In genomic region chr15:81416763-81417310, GRCm38 (mm10) we compare ENCODE assay signal across 9 mouse cellular contexts. TPM values are rescaled to one million over a fixed set of nuclear protein-coding genes. Genes with fewer than 3 reads are reported as not detected.
DNase-seq lines count a peak whose midpoint lies in the region; ATAC-seq and TF ChIP-seq lines count a peak whose summit lies in the region.
"Not testable (repeated sequence)": the region's sequence is repeated elsewhere in the genome, so short reads cannot be mapped to it uniquely, and the experiment has no call there.
"Had no signal": no experiment of that assay in that cellular context is flagged by ENCODE, and none has a peak within 500 bp of the region (broad histone marks: within the 10 kb centered on the region; RNA-seq: fewer than 3 reads in every experiment).

No protein-coding gene starts in this region.

- H3K9ac ChIP-seq in hindbrain, embryonic 14.5 days = peak overlapping the region; percentile 12; the same call in 1 of the 2 replicates

- not testable (repeated sequence) for H3K36me3 ChIP-seq in hindbrain, embryonic 14.5 days (replicated peaks; ENCODE audit: control insufficient read depth, insufficient read depth); thymus, adult 2 months (ENCODE audit: control insufficient read depth, insufficient read depth, low read length)
- peaks cover 20% of the 10 kb centered on the region for H3K36me3 ChIP-seq in limb, embryonic 10.5 days

- DNase-seq in ES-CJ7 (ENCODE audit: low read depth, low spot score) = peak; percentile 87
- peak; percentile 77 for DNase-seq in embryo, embryonic 10.5 days (ENCODE audit: low spot score)
- DNase-seq in gastrocnemius, postnatal 14 days = peak; percentile 62
- DNase-seq in hindbrain, embryonic 14.5 days (ENCODE audit: low spot score) = not testable (repeated sequence)
- DNase-seq in limb, embryonic 10.5 days (ENCODE audit: low spot score) = peak; percentile 77
- DNase-seq in lung, postnatal 4 days = peak; percentile 78 to 84
- peak; percentile 29 for DNase-seq in ovary, postnatal 14 days (ENCODE audit: low spot score)
- peak; percentile 44 for DNase-seq in thymus, adult 2 months

- not testable (repeated sequence) for ATAC-seq in hindbrain, embryonic 14.5 days (ENCODE audit: low FRiP score)

- H3K27me3 ChIP-seq in hindbrain, embryonic 14.5 days (ENCODE audit: control insufficient read depth, insufficient read depth, low read length); limb, embryonic 10.5 days (ENCODE audit: low read depth, poor library complexity, severe bottlenecking); thymus, adult 2 months (ENCODE audit: control insufficient read depth, insufficient read depth, low read length): not testable (repeated sequence)

- not testable (repeated sequence) for H3K4me3 ChIP-seq in hindbrain, embryonic 14.5 days (replicated peaks; ENCODE audit: low read length)
- H3K4me3 ChIP-seq in limb, embryonic 10.5 days = peak overlapping the region; percentile 37
- peak overlapping the region; percentile 44 for H3K4me3 ChIP-seq in thymus, adult 2 months (ENCODE audit: control insufficient read depth, insufficient read depth, low read length)

- H3K9me3 ChIP-seq in hindbrain, embryonic 14.5 days (ENCODE audit: control insufficient read depth, low read length); limb, embryonic 10.5 days (replicated peaks): not testable (repeated sequence)

- WGBS in hindbrain, embryonic 14.5 days = 12% methylated on average over 22 of the region's 22 CpGs
- WGBS in limb, embryonic 10.5 days = 10% methylated on average over 22 of the region's 22 CpGs
- WGBS in thymus, adult 2 months = 3% methylated on average over 22 of the region's 22 CpGs

- not testable (repeated sequence) for TF ChIP-seq POLR2A in thymus, adult 2 months (IDR thresholded peaks at IDR 0.05; ENCODE audit: control insufficient read depth, extremely low read depth, insufficient read depth, low read length, poor library complexity)

- H3K27ac ChIP-seq in hindbrain, embryonic 14.5 days; thymus, adult 2 months (ENCODE audit: control insufficient read depth, insufficient read depth, low read length): not testable (repeated sequence)
- H3K27ac ChIP-seq in limb, embryonic 10.5 days = peak overlapping the region; percentile 85

- peak overlapping the region; percentile 34; the same call in 1 of the 2 replicates for H3K4me2 ChIP-seq in hindbrain, embryonic 14.5 days (replicated peaks)

- intact Hi-C loops in gastrocnemius, postnatal 14 days (cut with DNase I; ENCODE audit: low total_unique reads) = not testable (repeated sequence)

- not testable (repeated sequence) for H3K4me1 ChIP-seq in hindbrain, embryonic 14.5 days (replicated peaks; ENCODE audit: control insufficient read depth, insufficient read depth, low read length); thymus, adult 2 months (replicated peaks; ENCODE audit: control insufficient read depth, insufficient read depth, low read length)
- H3K4me1 ChIP-seq in limb, embryonic 10.5 days = peaks cover 13% of the 10 kb centered on the region

- not testable (repeated sequence) for TF ChIP-seq CTCF in thymus, adult 2 months (IDR thresholded peaks at IDR 0.05; ENCODE audit: borderline replicate concordance, control insufficient read depth, extremely low read depth, insufficient read depth, low read length, poor library complexity)

RNA-seq across cellular contexts. Expression of gene Dnajb7, which starts 8.7 kb away (rescaled TPM):
- total RNA-seq in gastrocnemius, postnatal 14 days (2021) = not detected
- 0.39 and 1.1 TPM in 2 replicates for polyA plus RNA-seq in hindbrain, embryonic 14.5 days (2014; fragmentation: Nextera tagmentation; extraction: Ambion mirVana)
- 3.0 and 4.0 TPM in 2 replicates for polyA plus RNA-seq in limb, embryonic 10.5 days (2016; fragmentation: Nextera tagmentation; extraction: Ambion mirVana)
- not detected in 2 replicates for polyA plus RNA-seq in thymus, adult 2 months (2012; rRNA removed)
- total RNA-seq: layer of hippocampus, postnatal 25 days had no signal

RNA-seq across cellular contexts. Expression of gene Xpnpep3, which starts 16.9 kb away (rescaled TPM):
- total RNA-seq in gastrocnemius, postnatal 14 days (2021) = 1 to 10 TPM; 6.3 TPM
- 3.8 and 5.3 TPM in 2 replicates for polyA plus RNA-seq in hindbrain, embryonic 14.5 days (2014; fragmentation: Nextera tagmentation; extraction: Ambion mirVana)
- 13.9 and 14.1 TPM in 2 replicates for polyA plus RNA-seq in limb, embryonic 10.5 days (2016; fragmentation: Nextera tagmentation; extraction: Ambion mirVana)
- 15.9 and 18.0 TPM in 2 replicates for polyA plus RNA-seq in thymus, adult 2 months (2012; rRNA removed)

RNA-seq across cellular contexts. Expression of gene St13, which starts 17.0 kb away (rescaled TPM):
- 10 to 100 TPM; 77.9 to 98.6 TPM for total RNA-seq in gastrocnemius, postnatal 14 days (2021)
- polyA plus RNA-seq in hindbrain, embryonic 14.5 days (2014; fragmentation: Nextera tagmentation; extraction: Ambion mirVana) = 172 and 185 TPM in 2 replicates
- 222 and 234 TPM in 2 replicates for polyA plus RNA-seq in limb, embryonic 10.5 days (2016; fragmentation: Nextera tagmentation; extraction: Ambion mirVana)
- 20.5 and 22.4 TPM in 2 replicates for polyA plus RNA-seq in thymus, adult 2 months (2012; rRNA removed)

RNA-seq across cellular contexts. Expression of gene Rbx1, which starts 49.3 kb away (rescaled TPM):
- 100 to 1,000 TPM; 106 to 113 TPM for total RNA-seq in gastrocnemius, postnatal 14 days (2021)
- polyA plus RNA-seq in hindbrain, embryonic 14.5 days (2014; fragmentation: Nextera tagmentation; extraction: Ambion mirVana) = 452 and 483 TPM in 2 replicates
- polyA plus RNA-seq in limb, embryonic 10.5 days (2016; fragmentation: Nextera tagmentation; extraction: Ambion mirVana) = 590 and 611 TPM in 2 replicates
- polyA plus RNA-seq in thymus, adult 2 months (2012; rRNA removed) = 85.2 and 104 TPM in 2 replicates

RNA-seq across cellular contexts. Expression of gene Slc25a17, which starts 56.2 kb away (rescaled TPM):
- 10 to 100 TPM; 15.6 to 15.9 TPM for total RNA-seq in gastrocnemius, postnatal 14 days (2021)
- 130 and 140 TPM in 2 replicates for polyA plus RNA-seq in hindbrain, embryonic 14.5 days (2014; fragmentation: Nextera tagmentation; extraction: Ambion mirVana)
- 86.9 and 93.6 TPM in 2 replicates for polyA plus RNA-seq in limb, embryonic 10.5 days (2016; fragmentation: Nextera tagmentation; extraction: Ambion mirVana)
- 31.0 and 34.6 TPM in 2 replicates for polyA plus RNA-seq in thymus, adult 2 months (2012; rRNA removed)
